Mouse (Mus musculus) limb, embryonic 10.5 days (tissue): Measurements from ENCODE around the gene Nlgn1. TPM values are rescaled to one million over a fixed set of nuclear protein-coding genes. Genes with fewer than 3 reads are reported as not detected.

ENCODE experiments used
- DNase-seq: peaks from one replicate; pipeline ENCODE4 v3.0.0-alpha.2; 2017; ENCODE audit warnings: low spot score
- H3K27ac ChIP-seq: fragments of 300-500 bp; sonication (generic); 2 replicates; pipeline ENCODE4 v1.5.1; 2016; ENCODE audit warnings: mild to moderate bottlenecking
- H3K27me3 ChIP-seq: fragments of 300-500 bp; sonication (generic); 2 replicates; pipeline ENCODE4 v1.6.1; 2016; ENCODE audit warnings: low read depth, mild to moderate bottlenecking; ENCODE audit not compliant: poor library complexity, severe bottlenecking
- H3K36me3 ChIP-seq: fragments of 300-500 bp; sonication (generic); 2 replicates; pipeline ENCODE4 v1.6.1; 2016; ENCODE audit warnings: mild to moderate bottlenecking, moderate library complexity
- H3K4me1 ChIP-seq: fragments of 300-500 bp; sonication (generic); 2 replicates; pipeline ENCODE4 v1.6.1; 2016
- H3K4me3 ChIP-seq: fragments of 300-500 bp; sonication (generic); 2 replicates; pipeline ENCODE4 v1.5.1; 2016; ENCODE audit warnings: mild to moderate bottlenecking, moderate library complexity
- H3K9me3 ChIP-seq: fragments of 300-500 bp; sonication (generic); replicated peaks from 2 replicates; pipeline ENCODE4 v1.6.1; 2016; ENCODE audit warnings: mild to moderate bottlenecking
- WGBS: fragments of 180-500 bp; shearing (Covaris S2); methylation state at CpG from one replicate; pipeline ENCODE4 v1.1.7; 2016; 5-methylcytosine and 5-hydroxymethylcytosine counted together
- polyA plus RNA-seq: library from polyadenylated mRNA; unstranded; fragments of >200 nt; fragmentation: Nextera tagmentation; extraction: Ambion mirVana; gene quantifications from 2 replicates; pipeline ENCODE4 v1.2.1, GENCODE M21; 2016

Gene Nlgn1
- polyA plus RNA-seq, 1 experiment from 2014 or later, result 0.28 TPM

- no peaks in the 10 kb centered on the region for H3K4me1 ChIP-seq
- H3K27me3 ChIP-seq, result no peaks in the 10 kb centered on the region
- H3K36me3 ChIP-seq, result no peaks in the 10 kb centered on the region
- no peak overlapping the region for H3K27ac ChIP-seq
- H3K9me3 ChIP-seq, result no peaks in the 10 kb centered on the region
- WGBS, result 89% methylated on average over 1 of the region's 1 CpGs
- no peak for DNase-seq
- H3K4me3 ChIP-seq, result no peak overlapping the region
Observed at GRCm38 (mm10) chr3:26117071-26117470, 215.2 kb downstream of the Nlgn1 start.

- no peak overlapping the region for H3K4me3 ChIP-seq
- H3K27me3 ChIP-seq, result no peaks in the 10 kb centered on the region
- 91% methylated on average over 7 of the region's 7 CpGs for WGBS
- H3K36me3 ChIP-seq, result no peaks in the 10 kb centered on the region
- no peak for DNase-seq
- no peaks in the 10 kb centered on the region for H3K4me1 ChIP-seq
- no peak overlapping the region for H3K27ac ChIP-seq
- no peaks in the 10 kb centered on the region for H3K9me3 ChIP-seq
Observed at GRCm38 (mm10) chr3:26106361-26106760, 225.9 kb downstream of the Nlgn1 start.

GRCm38 (mm10) chr3:26105528-26105927 is 226.7 kb downstream of the Nlgn1 start:
- no peak for DNase-seq
- no peaks in the 10 kb centered on the region for H3K36me3 ChIP-seq
- 73% methylated on average over 3 of the region's 3 CpGs for WGBS

GRCm38 (mm10) chr3:26102271-26102670 is 230.0 kb downstream of the Nlgn1 start:
- Histone ChIP-seq H3K27ac (no peak overlapping the region), H3K9me3 (no peaks in the 10 kb centered on the region), H3K4me1 (no peaks in the 10 kb centered on the region), H3K4me3 (no peak overlapping the region), H3K36me3 (no peaks in the 10 kb centered on the region), H3K27me3 (no peaks in the 10 kb centered on the region)
- 89% methylated on average over 1 of the region's 1 CpGs for WGBS
- DNase-seq, result no peak

More at GRCm38 (mm10) chr3:26105528-26105927, 226.7 kb downstream of the Nlgn1 start:
- Histone ChIP-seq H3K27ac (no peak overlapping the region), H3K4me3 (no peak overlapping the region), H3K4me1 (no peaks in the 10 kb centered on the region), H3K27me3 (no peaks in the 10 kb centered on the region), H3K9me3 (no peaks in the 10 kb centered on the region)

GRCm38 (mm10) chr3:26095551-26095950 is 236.7 kb downstream of the Nlgn1 start:
- Histone ChIP-seq H3K27ac (no peak overlapping the region), H3K4me3 (no peak overlapping the region), H3K9me3 (no peaks in the 10 kb centered on the region), H3K36me3 (no peaks in the 10 kb centered on the region), H3K4me1 (no peaks in the 10 kb centered on the region), H3K27me3 (no peaks in the 10 kb centered on the region)
- no peak for DNase-seq

GRCm38 (mm10) chr3:26069366-26069765 is 262.9 kb downstream of the Nlgn1 start:
- Histone ChIP-seq H3K4me3 (no peak overlapping the region), H3K9me3 (no peaks in the 10 kb centered on the region), H3K27me3 (no peaks in the 10 kb centered on the region), H3K27ac (no peak overlapping the region), H3K36me3 (no peaks in the 10 kb centered on the region), H3K4me1 (no peaks in the 10 kb centered on the region)
- no peak for DNase-seq

- Histone ChIP-seq H3K4me3 (no peak overlapping the region), H3K27me3 (no peaks in the 10 kb centered on the region)
- WGBS, result 77% methylated on average over 4 of the region's 4 CpGs
Observed at GRCm38 (mm10) chr3:26050769-26051168, 281.5 kb downstream of the Nlgn1 start.

GRCm38 (mm10) chr3:26042966-26043365 is 289.3 kb downstream of the Nlgn1 start:
- WGBS, result 84% methylated on average over 2 of the region's 2 CpGs
- no peaks in the 10 kb centered on the region for H3K9me3 ChIP-seq
- no peak for DNase-seq

More at GRCm38 (mm10) chr3:26050769-26051168, 281.5 kb downstream of the Nlgn1 start:
- H3K9me3 ChIP-seq, result no peaks in the 10 kb centered on the region
- no peak for DNase-seq
- no peaks in the 10 kb centered on the region for H3K36me3 ChIP-seq
- no peak overlapping the region for H3K27ac ChIP-seq
- no peaks in the 10 kb centered on the region for H3K4me1 ChIP-seq

GRCm38 (mm10) chr3:26039696-26040095 is 292.6 kb downstream of the Nlgn1 start:
- no peaks in the 10 kb centered on the region for H3K36me3 ChIP-seq
- H3K9me3 ChIP-seq, result no peaks in the 10 kb centered on the region
- WGBS, result 88% methylated on average over 2 of the region's 2 CpGs
- H3K27ac ChIP-seq, result no peak overlapping the region
- H3K4me3 ChIP-seq, result no peak overlapping the region
- H3K4me1 ChIP-seq, result no peaks in the 10 kb centered on the region
- no peak for DNase-seq
- no peaks in the 10 kb centered on the region for H3K27me3 ChIP-seq

More at GRCm38 (mm10) chr3:26042966-26043365, 289.3 kb downstream of the Nlgn1 start:
- Histone ChIP-seq H3K27me3 (no peaks in the 10 kb centered on the region), H3K4me1 (no peaks in the 10 kb centered on the region), H3K27ac (no peak overlapping the region), H3K36me3 (no peaks in the 10 kb centered on the region), H3K4me3 (no peak overlapping the region)

GRCm38 (mm10) chr3:26026025-26026424 is 306.2 kb downstream of the Nlgn1 start:
- Histone ChIP-seq H3K27ac (no peak overlapping the region), H3K9me3 (no peaks in the 10 kb centered on the region), H3K27me3 (no peaks in the 10 kb centered on the region), H3K4me1 (no peaks in the 10 kb centered on the region), H3K4me3 (no peak overlapping the region), H3K36me3 (no peaks in the 10 kb centered on the region)
- 90% methylated on average over 2 of the region's 2 CpGs for WGBS
- DNase-seq, result no peak

- Histone ChIP-seq H3K27me3 (no peaks in the 10 kb centered on the region), H3K9me3 (no peaks in the 10 kb centered on the region), H3K4me1 (no peaks in the 10 kb centered on the region), H3K4me3 (no peak overlapping the region), H3K36me3 (no peaks in the 10 kb centered on the region), H3K27ac (no peak overlapping the region)
- DNase-seq, result no peak
- WGBS, result 83% methylated on average over 5 of the region's 5 CpGs
Observed at GRCm38 (mm10) chr3:26023217-26023616, 309.0 kb downstream of the Nlgn1 start.

GRCm38 (mm10) chr3:26021632-26022184 is 310.6 kb downstream of the Nlgn1 start:
- WGBS, result 88% methylated on average over 6 of the region's 6 CpGs
- Histone ChIP-seq H3K27me3 (no peaks in the 10 kb centered on the region), H3K36me3 (no peaks in the 10 kb centered on the region), H3K4me3 (no peak overlapping the region), H3K4me1 (no peaks in the 10 kb centered on the region), H3K9me3 (no peaks in the 10 kb centered on the region), H3K27ac (no peak overlapping the region)
- no peak for DNase-seq

- no peak for DNase-seq
- no peak overlapping the region for H3K4me3 ChIP-seq
- no peaks in the 10 kb centered on the region for H3K4me1 ChIP-seq
- H3K27me3 ChIP-seq, result no peaks in the 10 kb centered on the region
- WGBS, result 82% methylated on average over 4 of the region's 4 CpGs
- no peaks in the 10 kb centered on the region for H3K9me3 ChIP-seq
- no peaks in the 10 kb centered on the region for H3K36me3 ChIP-seq
- H3K27ac ChIP-seq, result no peak overlapping the region
Observed at GRCm38 (mm10) chr3:26011310-26012078, 320.8 kb downstream of the Nlgn1 start.
